Mouse (Mus musculus): ENCODE measurements around the gene Catsper1.

- no peak for TF ChIP-seq CTCF (IDR thresholded peaks at IDR 0.05; ENCODE audit: low read depth, low read length)
- no peak for TF ChIP-seq GATA1 (IDR thresholded peaks at IDR 0.05; ENCODE audit: borderline replicate concordance, low read length)
- TF ChIP-seq TAL1 (conservative IDR thresholded peaks at IDR 0.05; ENCODE audit: low read depth, low read length): no peak
These were observed 7.6 kb upstream of the Catsper1 start for GRCm38 (mm10) chr19:5327970-5328369.
